Mouse (Mus musculus): Measurements from ENCODE around the gene Cfap97.
"Not testable (repeated sequence)": the region's sequence is repeated elsewhere in the genome, so short reads cannot be mapped to it uniquely, and the experiment has no call there.

Gene Cfap97

GRCm38 (mm10) chr8:46213971-46214480 is 62.5 kb downstream of the Cfap97 start:
- no peak for ATAC-seq (ENCODE audit: insufficient number of reproducible peaks, low FRiP score, low TSS enrichment)

GRCm38 (mm10) chr8:46216838-46217237 is 65.3 kb downstream of the Cfap97 start:
- peak; percentile 88 for ATAC-seq (ENCODE audit: insufficient number of reproducible peaks, low FRiP score, low TSS enrichment)

- ATAC-seq (ENCODE audit: insufficient number of reproducible peaks, low FRiP score, low TSS enrichment) = no peak
These were observed 69.0 kb downstream of the Cfap97 start for GRCm38 (mm10) chr8:46220566-46220965.

GRCm38 (mm10) chr8:46225501-46225900 is 73.9 kb downstream of the Cfap97 start:
- ATAC-seq (ENCODE audit: insufficient number of reproducible peaks, low FRiP score, low TSS enrichment) = no peak

GRCm38 (mm10) chr8:46226622-46227021 is 75.1 kb downstream of the Cfap97 start:
- no peak for ATAC-seq (ENCODE audit: insufficient number of reproducible peaks, low FRiP score, low TSS enrichment)

GRCm38 (mm10) chr8:46231968-46232367 is 80.4 kb downstream of the Cfap97 start:
- ATAC-seq (ENCODE audit: insufficient number of reproducible peaks, low FRiP score, low TSS enrichment) = not testable (repeated sequence)

- no peak for ATAC-seq (ENCODE audit: insufficient number of reproducible peaks, low FRiP score, low TSS enrichment)
These were observed 81.2 kb downstream of the Cfap97 start for GRCm38 (mm10) chr8:46232798-46233197.

GRCm38 (mm10) chr8:46234736-46235135 is 83.2 kb downstream of the Cfap97 start:
- no peak for ATAC-seq (ENCODE audit: insufficient number of reproducible peaks, low FRiP score, low TSS enrichment)

- no peak for ATAC-seq (ENCODE audit: insufficient number of reproducible peaks, low FRiP score, low TSS enrichment)
These were observed 85.1 kb downstream of the Cfap97 start for GRCm38 (mm10) chr8:46236441-46237223.

GRCm38 (mm10) chr8:46241568-46242374 is 90.2 kb downstream of the Cfap97 start:
- peak; percentile 72 for ATAC-seq (ENCODE audit: insufficient number of reproducible peaks, low FRiP score, low TSS enrichment)

GRCm38 (mm10) chr8:46242946-46243345 is 91.4 kb downstream of the Cfap97 start:
- ATAC-seq (ENCODE audit: insufficient number of reproducible peaks, low FRiP score, low TSS enrichment) = no peak
